In genomic region chr8:11009431-11010071, GRCm38 (mm10) we compare ENCODE assay signal across 8 mouse cellular contexts. TPM values are rescaled to one million over a fixed set of nuclear protein-coding genes. Genes with fewer than 3 reads are reported as not detected.
DNase-seq lines count a peak whose midpoint lies in the region; ATAC-seq and TF ChIP-seq lines count a peak whose summit lies in the region.

No protein-coding gene starts in this region.

- H3K27ac ChIP-seq in hindbrain, postnatal 0 days: peak overlapping the region; percentile 100

- H3K4me2 ChIP-seq in hindbrain, postnatal 0 days (ENCODE audit: low read depth, low read length): peak overlapping the region; percentile 88

- H3K4me3 ChIP-seq in hindbrain, postnatal 0 days (ENCODE audit: low read length): peak overlapping the region; percentile 78

- no peaks in the 10 kb centered on the region for H3K36me3 ChIP-seq in hindbrain, postnatal 0 days (ENCODE audit: insufficient read depth, low read length)

- H3K4me1 ChIP-seq in hindbrain, postnatal 0 days (ENCODE audit: insufficient read depth, low read length): peaks cover 26% of the 10 kb centered on the region

- peak overlapping the region; percentile 96 for H3K9ac ChIP-seq in hindbrain, postnatal 0 days (replicated peaks; ENCODE audit: low read length)

- H3K27me3 ChIP-seq in hindbrain, postnatal 0 days (ENCODE audit: insufficient read depth, low read length): no peaks in the 10 kb centered on the region

- peak; percentile 73 for ATAC-seq in hindbrain, postnatal 0 days
- peak; percentile 24; the same call in 1 of the 2 replicates for ATAC-seq in megakaryocyte-erythroid progenitor cell, adult 5-6 weeks (replicated peaks; ENCODE audit: low FRiP score, low TSS enrichment, poor library complexity, severe bottlenecking)
- ATAC-seq in inflammation-experienced regulatory T-cells, adult 6 months: no peak

- no peak for TF ChIP-seq CTCF in hindbrain, postnatal 0 days (IDR thresholded peaks at IDR 0.05; ENCODE audit: low read depth)

- DNase-seq in T-cell, adult 2 months (ENCODE audit: low spot score): peak; percentile 85
- peak; percentile 79 to 81 for DNase-seq in cerebellum, postnatal 14 days
- DNase-seq in gastrocnemius, adult 18-20 months (ENCODE audit: low spot score): peak; percentile 72
- DNase-seq in hindbrain, postnatal 0 days (ENCODE audit: low spot score): peak; percentile 91
- peak; percentile 77 to 87 for DNase-seq in left cerebral cortex, postnatal 25 days (ENCODE audit: low spot score in 2 of 2)
- peak; percentile 79 for DNase-seq in right cerebral cortex, postnatal 4 days

- under 1% methylated on average over 53 of the region's 62 CpGs for WGBS in hindbrain, postnatal 0 days

- intact Hi-C loops in left cerebral cortex, postnatal 25 days (cut with DNase I): loop anchor here (5.0 to 10.0 kb wide), 5 partner anchors 182 to 1032 kb away; partner anchors contain the start of genes Abhd13 and Lig4

- H3K9me3 ChIP-seq in hindbrain, postnatal 0 days (ENCODE audit: low read length): no peaks in the 10 kb centered on the region

RNA-seq across cellular contexts. Expression of gene Irs2, which starts 1.3 kb away (rescaled TPM):
- 10 to 100 TPM; 17.4 to 73.1 TPM for total RNA-seq in gastrocnemius, adult 18-20 months (2021)
- total RNA-seq in hindbrain, postnatal 0 days (2014; rRNA removed): 42.4 and 53.2 TPM in 2 replicates
- 6.3 and 7.3 TPM in 2 replicates for polyA plus RNA-seq in hindbrain, postnatal 0 days (2015; fragmentation: Nextera tagmentation; extraction: Ambion mirVana)
- total RNA-seq in left cerebral cortex, postnatal 25 days (2021): 10 to 100 TPM; 54.8 to 66.0 TPM
- total RNA-seq in megakaryocyte-erythroid progenitor cell, adult 5-6 weeks (2014; fragmentation: Nextera tagmentation): 11.8 and 12.7 TPM in 2 replicates
- 4.3 and 6.5 TPM in 2 replicates for total RNA-seq in megakaryocyte-erythroid progenitor cell, adult 5-6 weeks (2017)
- polyA plus RNA-seq in inflammation-experienced regulatory T-cells, adult 6 months (2017; shearing (Covaris generic)): under 1 TPM in 2 of 3 experiments, not detected in 1; 0.72 to 0.73 TPM
